Mouse (Mus musculus) CH12.LX (cell line): ENCODE data around the gene Cald1. TPM values are rescaled to one million over a fixed set of nuclear protein-coding genes. Genes with fewer than 3 reads are reported as not detected.

Experiments
- DNase-seq: peaks from one replicate; pipeline ENCODE4 v3.0.0-alpha.2; 2013; ENCODE audit errors: extremely low read depth
- H3K27ac ChIP-seq: 2 replicates; pipeline ENCODE4 v1.5.1; 2012; ENCODE audit warnings: low read depth, mild to moderate bottlenecking, control low read depth, moderate library complexity; ENCODE audit not compliant: insufficient read depth
- H3K27me3 ChIP-seq: replicated peaks from 2 replicates; pipeline ENCODE3; 2012; ENCODE audit warnings: inconsistent platforms
- H3K36me3 ChIP-seq, 2 experiments: replicated peaks in 1 of 2; 2 replicates each; pipeline versions ENCODE3 to v1.6.1; 2012; ENCODE audit warnings: inconsistent platforms in 1 of 2, low read length in 1 of 2, mild to moderate bottlenecking in 1 of 2, mixed read lengths in 1 of 2, moderate library complexity in 1 of 2; ENCODE audit not compliant: control insufficient read depth in 1 of 2, insufficient read depth in 1 of 2
- H3K4me1 ChIP-seq, 2 experiments: 2 replicates each; pipeline ENCODE4 v1.6.1; 2012; ENCODE audit warnings: inconsistent platforms in 1 of 2, moderate library complexity in 1 of 2; ENCODE audit not compliant: insufficient read depth in 2 of 2, control insufficient read depth in 1 of 2
- H3K4me2 ChIP-seq: 2 replicates; pipeline ENCODE4 v1.6.1; 2012; ENCODE audit warnings: low read depth, mild to moderate bottlenecking, control low read depth; ENCODE audit not compliant: poor library complexity, insufficient read depth, severe bottlenecking
- H3K4me3 ChIP-seq, 3 experiments: fragments of 150-350 bp in 1 of 3; sonication (generic) in 1 of 3; replicated peaks in 1 of 3; 2 replicates each; pipeline versions ENCODE3 to v1.5.1; 2011 to 2012; ENCODE audit warnings: low read depth in 2 of 3, low read length in 2 of 3, mild to moderate bottlenecking in 2 of 3, moderate library complexity in 2 of 3, control low read depth in 1 of 3, improper control_type of control experiment in 1 of 3, inconsistent platforms in 1 of 3, mixed read lengths in 1 of 3; ENCODE audit not compliant: poor library complexity in 1 of 3
- H3K79me2 ChIP-seq: replicated peaks from 2 replicates; pipeline ENCODE4 v1.6.1; 2012; ENCODE audit warnings: mild to moderate bottlenecking, moderate library complexity; ENCODE audit not compliant: control insufficient read depth, poor library complexity, insufficient read depth, severe bottlenecking; ENCODE audit errors: extremely low read depth
- H3K9ac ChIP-seq: 2 replicates; pipeline ENCODE4 v1.6.1; 2012; ENCODE audit warnings: low read depth, mild to moderate bottlenecking, control low read depth, moderate library complexity; ENCODE audit not compliant: insufficient read depth
- H3K9me3 ChIP-seq: replicated peaks from 2 replicates; pipeline ENCODE3; 2012; ENCODE audit warnings: low read length, inconsistent platforms, mixed read lengths
- CHD1 ChIP-seq: IDR thresholded peaks from 2 replicates; pipeline ENCODE4 v1.6.1; 2012; ENCODE audit warnings: low read depth, low read length, improper control_type of control experiment, inconsistent platforms
- CHD2 ChIP-seq: IDR thresholded peaks from 2 replicates; pipeline ENCODE4 v1.6.1; 2011; ENCODE audit warnings: low read length, improper control_type of control experiment
- E2F4 ChIP-seq: IDR thresholded peaks from 2 replicates; pipeline ENCODE4 v1.6.1; 2011; ENCODE audit warnings: low read depth, low read length, improper control_type of control experiment; ENCODE audit not compliant: insufficient replicate concordance
- EP300 ChIP-seq: IDR thresholded peaks from 2 replicates; pipeline ENCODE4 v1.6.1; 2011; ENCODE audit warnings: low read length, improper control_type of control experiment
- ETS1 ChIP-seq: conservative IDR thresholded peaks from 2 replicates; pipeline ENCODE4 v1.6.1; 2012; ENCODE audit warnings: low read depth, mild to moderate bottlenecking, inconsistent platforms, low read length, improper control_type of control experiment, moderate library complexity
- MAX ChIP-seq: IDR thresholded peaks from 2 replicates; pipeline ENCODE4 v1.6.1; 2011; ENCODE audit warnings: low read length, improper control_type of control experiment
- MAZ ChIP-seq: IDR thresholded peaks from 2 replicates; pipeline ENCODE4 v1.6.1; 2012; ENCODE audit warnings: low read depth, mild to moderate bottlenecking, inconsistent platforms, low read length, improper control_type of control experiment, moderate library complexity
- MEF2A ChIP-seq: IDR thresholded peaks from 2 replicates; pipeline ENCODE4 v1.6.1; 2014; ENCODE audit warnings: low read depth, mild to moderate bottlenecking, inconsistent platforms, low read length, improper control_type of control experiment, borderline replicate concordance
- MXI1 ChIP-seq: IDR thresholded peaks from 2 replicates; pipeline ENCODE4 v1.6.1; 2011; ENCODE audit warnings: mild to moderate bottlenecking, low read depth, low read length, improper control_type of control experiment
- MYC ChIP-seq: IDR thresholded peaks from 2 replicates; pipeline ENCODE4 v1.6.1; 2011; ENCODE audit warnings: low read depth, mild to moderate bottlenecking, improper control_type of control experiment, low read length
- NELFE ChIP-seq: IDR thresholded peaks from 2 replicates; pipeline ENCODE4 v1.6.1; 2011; ENCODE audit warnings: low read depth, low read length, improper control_type of control experiment
- RAD21 ChIP-seq: IDR thresholded peaks from 2 replicates; pipeline ENCODE4 v1.6.1; 2011; ENCODE audit warnings: low read depth, mild to moderate bottlenecking, low read length, improper control_type of control experiment, moderate library complexity
- SMC3 ChIP-seq: IDR thresholded peaks from 2 replicates; pipeline ENCODE4 v1.6.1; 2011; ENCODE audit warnings: low read depth, low read length, improper control_type of control experiment
- TBP ChIP-seq: conservative IDR thresholded peaks from 2 replicates; pipeline ENCODE4 v1.6.1; 2011; ENCODE audit warnings: low read depth, low read length, improper control_type of control experiment
- UBTF ChIP-seq: IDR thresholded peaks from 2 replicates; pipeline ENCODE4 v1.6.1; 2012; ENCODE audit warnings: low read depth, mild to moderate bottlenecking, inconsistent platforms, low read length, improper control_type of control experiment, moderate library complexity
- ZC3H11A ChIP-seq: IDR thresholded peaks from 2 replicates; pipeline ENCODE4 v1.6.1; 2012; ENCODE audit warnings: low read depth, mild to moderate bottlenecking, inconsistent platforms, low read length, improper control_type of control experiment
- ZKSCAN1 ChIP-seq: IDR thresholded peaks from 2 replicates; pipeline ENCODE4 v1.6.1; 2012; ENCODE audit warnings: low read depth, inconsistent platforms, low read length, improper control_type of control experiment, borderline replicate concordance
- dilution Hi-C: fragments of 300-500 bp; cut with MboI; formaldehyde crosslinking; loops from 2 replicates; pipeline ENCODE4 v1.14.3; 2020; ENCODE audit warnings: low sequenced_read_pairs; ENCODE audit not compliant: extremely low pct_unique_long_range_greater_than_20kb, extremely low pct_ligation_motif_present
- in situ Hi-C: fragments of 300-500 bp; cut with MboI; formaldehyde crosslinking; loops from 3 replicates; pipeline ENCODE4 v1.14.3; 2019; ENCODE audit warnings: low sequenced_read_pairs, low pct_ligation_motif_present, low pct_unique_long_range_greater_than_20kb, mixed read lengths
- polyA plus RNA-seq: library from polyadenylated mRNA; unstranded; fragments of >175 nt; gene quantifications from 2 replicates; pipeline ENCODE4 v1.2.1, GENCODE M21; 2012; ENCODE audit warnings: low read depth; ENCODE audit not compliant: insufficient read length
- total RNA-seq, 2 experiments: library from RNA; depleted of rRNA; stranded (reverse); fragments of 300-350 nt in 1 of 2; fragments of >200 nt in 1 of 2; gene quantifications; 2 replicates each; pipeline ENCODE4 v1.2.3; 2012 to 2014

The Cald1 gene
- total and polyA plus RNA-seq, 3 experiments, result 0.55 to 4.0 (median 1.1) TPM

DNA sequence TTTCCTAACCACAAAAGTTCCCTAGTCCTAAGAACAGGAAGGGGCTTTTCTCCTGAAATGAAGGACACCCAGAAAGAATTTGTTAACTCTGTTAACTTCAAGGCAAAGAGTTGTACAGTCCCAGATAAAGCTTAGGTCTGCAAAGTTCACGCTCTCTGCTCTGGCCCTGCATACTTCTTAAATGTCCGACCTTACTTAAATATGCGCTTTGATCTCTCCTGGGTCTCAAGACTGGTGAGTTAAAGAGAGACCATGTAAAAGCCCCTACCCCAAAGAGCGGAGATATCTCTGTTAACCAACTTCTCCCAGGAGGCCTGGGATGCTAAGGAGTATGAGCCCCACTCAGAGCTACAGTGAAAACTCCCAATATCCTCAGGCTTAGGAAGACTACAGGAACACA, 119.4 kb downstream of the Cald1 start:
- in situ Hi-C loops (no loop called here), dilution Hi-C loops (no loop called here)
- DNase-seq, result no peak
- Histone ChIP-seq H3K79me2 (no peaks in the 10 kb centered on the region), H3K36me3 (no peaks in the 10 kb centered on the region), H3K4me1 (peaks cover 4 to 25% of the 10 kb centered on the region in 2 experiments; a peak in 3 of 4 replicates), H3K27me3 (no peaks in the 10 kb centered on the region), H3K4me2 (no peak overlapping the region), H3K27ac (no peak overlapping the region), H3K9me3 (no peaks in the 10 kb centered on the region), H3K4me3 (no peak overlapping the region), H3K9ac (no peak overlapping the region)
- TF ChIP-seq RAD21 (no peak), MXI1 (no peak), CHD1 (no peak), CHD2 (no peak), ZC3H11A (no peak), MAX (no peak)

GRCm38 (mm10) chr6:34719141-34719680, 120.9 kb downstream of the Cald1 start:
- no peak overlapping the region for H3K27ac ChIP-seq
- H3K4me3 ChIP-seq, result no peak overlapping the region
- dilution Hi-C loops (no loop called here), in situ Hi-C loops (no loop called here)
- no peak overlapping the region for H3K9ac ChIP-seq
- no peaks in the 10 kb centered on the region for H3K79me2 ChIP-seq
- H3K4me2 ChIP-seq, result no peak overlapping the region
- H3K36me3 ChIP-seq, result no peaks in the 10 kb centered on the region
- H3K4me1 ChIP-seq, result peaks cover 8 to 37% of the 10 kb centered on the region in 2 experiments; a peak in 3 of 4 replicates
- no peak for TF ChIP-seq ETS1
- no peak for TF ChIP-seq RAD21
- TF ChIP-seq CHD1, result no peak
- TF ChIP-seq MAZ, result no peak
- TF ChIP-seq MEF2A, result no peak
- TF ChIP-seq EP300, result no peak
- TF ChIP-seq UBTF, result no peak
- no peak for TF ChIP-seq ZC3H11A
- TF ChIP-seq E2F4, result no peak
- no peak for TF ChIP-seq MXI1
- no peak for TF ChIP-seq MYC
- no peak for TF ChIP-seq SMC3
- no peak for TF ChIP-seq NELFE
- TF ChIP-seq ZKSCAN1, result no peak
- no peak for TF ChIP-seq MAX
- TF ChIP-seq TBP, result no peak
- no peaks in the 10 kb centered on the region for H3K27me3 ChIP-seq
- H3K9me3 ChIP-seq, result no peaks in the 10 kb centered on the region
- no peak for DNase-seq
